Mouse (Mus musculus) CD4-positive naive resting alpha-beta T cell, adult 57 days (primary cell): ENCODE data around the gene Gpc6. TPM values are rescaled to one million over a fixed set of nuclear protein-coding genes. Genes with fewer than 3 reads are reported as not detected.

ENCODE experiments used
- total RNA-seq: library from RNA; stranded (reverse); gene quantifications from one replicate; pipeline ENCODE4 v1.2.4, GENCODE M21; 2023

Gpc6 gene
- not detected for total RNA-seq

GRCm38 (mm10) chr14:116924876-116925601, at the start of gene Gpc6:
Gene Gpc6, plus strand, starts transcription at chr14:116925315.

